Mouse (Mus musculus): ENCODE data around the gene Csrnp2. TPM values are rescaled to one million over a fixed set of nuclear protein-coding genes. Genes with fewer than 3 reads are reported as not detected.
A peak's percentile ranks its signal among the peaks of the same experiment; 100 is the strongest.

Csrnp2 gene
- total RNA-seq, 2 experiments from 2014 or later: 2.8 to 3.0 TPM

DNA sequence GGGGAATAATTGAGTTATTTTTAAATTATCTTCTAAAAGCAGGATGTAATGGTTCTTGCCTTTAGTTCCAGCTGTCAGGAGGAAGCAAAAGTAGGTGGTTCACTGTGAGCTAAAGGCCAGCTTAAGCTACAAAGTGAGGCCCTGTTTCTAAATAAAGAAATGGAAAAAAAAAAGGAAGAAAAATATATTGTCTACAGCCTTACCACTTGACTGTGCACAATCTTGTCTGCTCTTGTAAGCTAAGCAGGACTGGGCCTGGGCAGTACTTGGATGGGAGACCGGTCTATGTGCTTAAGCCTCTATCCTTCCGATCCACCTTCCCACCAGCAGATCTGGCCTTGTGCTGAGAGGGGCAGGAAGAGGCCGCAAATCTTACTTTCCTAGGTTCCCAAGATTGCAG lies 45.8 kb downstream of the Csrnp2 start:
- Histone ChIP-seq H3K27ac (no peak overlapping the region), H3K4me3 (no peak overlapping the region)
- no peak for TF ChIP-seq CTCF (IDR thresholded peaks at IDR 0.05)
- no peak for DNase-seq
- intact Hi-C loops (cut with DNase I): no loop called here

DNA sequence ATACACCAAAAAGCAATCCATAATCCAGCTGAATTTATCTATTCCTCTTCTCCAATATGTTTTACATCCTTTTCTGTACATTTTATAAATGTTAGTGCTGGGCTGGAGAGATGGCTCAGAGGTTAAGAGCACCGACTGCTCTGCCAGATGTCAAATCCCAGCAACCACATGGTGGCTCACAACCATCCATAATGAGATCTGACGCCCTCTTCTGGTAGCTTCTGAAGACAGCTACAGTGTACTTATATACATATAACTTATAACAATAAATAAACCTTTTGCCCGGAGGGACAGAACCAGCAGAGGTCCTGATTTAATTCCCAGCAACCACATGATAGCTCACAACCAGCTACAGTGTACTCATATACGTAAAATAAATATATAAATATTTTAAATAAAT lies 46.7 kb downstream of the Csrnp2 start:
- Histone ChIP-seq H3K4me3 (no peak overlapping the region), H3K27ac (no peak overlapping the region)
- no peak for DNase-seq
- intact Hi-C loops (cut with DNase I): no loop called here
- no peak for TF ChIP-seq CTCF (IDR thresholded peaks at IDR 0.05)

DNA sequence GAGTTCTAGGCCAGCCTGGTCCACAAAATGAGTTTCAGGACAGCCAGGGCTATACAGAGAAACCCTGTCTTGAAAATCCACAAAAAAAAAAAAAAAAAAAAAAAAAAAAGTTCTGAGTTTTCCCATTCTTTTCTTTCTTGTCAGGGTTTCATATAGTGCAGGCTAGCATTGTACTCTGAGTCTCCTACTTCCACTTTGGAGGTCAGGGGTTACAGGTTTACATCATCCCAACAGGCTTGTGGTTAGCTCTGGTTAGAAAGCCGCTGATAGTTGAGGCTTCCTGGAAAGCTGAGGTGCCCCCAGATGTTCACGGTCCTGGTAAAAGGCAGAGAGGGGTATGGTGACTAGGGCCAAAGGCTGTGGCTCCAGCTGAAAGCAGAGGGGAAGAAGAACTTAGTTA lies 48.4 kb downstream of the Csrnp2 start:
- intact Hi-C loops (cut with DNase I): loop anchor here (1.0 kb wide), 1 partner anchor 40 kb away; no protein-coding TSS in a partner anchor
- TF ChIP-seq CTCF (IDR thresholded peaks at IDR 0.05): no peak
- Histone ChIP-seq H3K27ac (no peak overlapping the region), H3K4me3 (no peak overlapping the region)
- DNase-seq: no peak

DNA sequence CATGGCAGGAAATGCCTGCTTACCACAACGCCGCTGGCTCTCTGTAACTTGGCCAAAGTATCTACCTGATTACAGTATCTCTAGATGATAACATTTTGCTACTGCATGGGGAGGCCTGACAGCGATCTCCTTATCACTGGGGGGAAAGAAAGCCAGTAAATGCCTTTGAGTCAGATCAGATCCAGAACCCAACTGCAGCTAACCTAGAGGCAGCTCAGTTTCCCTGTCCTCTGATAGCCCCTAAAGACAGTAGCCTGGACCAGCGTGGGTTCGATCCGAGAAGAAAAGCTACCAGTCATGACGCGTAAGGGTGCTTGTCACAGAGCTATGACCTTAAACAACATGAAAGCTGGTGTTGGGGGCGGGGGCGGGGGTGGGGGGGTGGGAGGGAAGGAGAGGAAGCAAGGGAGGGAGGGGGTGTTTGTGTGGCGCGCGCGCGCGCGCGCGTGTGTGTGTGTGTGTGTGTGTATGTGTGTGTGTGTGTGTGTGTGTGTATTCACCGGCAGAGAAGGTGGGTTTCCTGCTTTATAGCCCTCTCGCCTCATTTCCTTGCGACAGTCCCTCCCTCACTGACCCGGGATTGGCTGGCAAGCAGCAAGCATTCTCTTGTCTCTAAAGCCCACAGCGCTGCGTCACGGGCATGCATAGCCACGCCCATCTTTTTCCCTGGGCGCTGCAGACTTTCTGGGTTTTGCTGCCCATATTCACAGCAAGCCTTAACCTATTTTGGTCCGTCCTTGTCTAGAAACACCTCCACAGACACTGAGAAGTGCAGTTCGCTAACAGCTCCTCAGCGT lies 52.0 kb downstream of the Csrnp2 start:
- Histone ChIP-seq H3K4me3 (peak overlapping the region; percentile 70), H3K27ac (peak overlapping the region; percentile 88)
- intact Hi-C loops (cut with DNase I): no loop called here
- TF ChIP-seq CTCF (IDR thresholded peaks at IDR 0.05): no peak
- DNase-seq: peak; percentile 89

DNA sequence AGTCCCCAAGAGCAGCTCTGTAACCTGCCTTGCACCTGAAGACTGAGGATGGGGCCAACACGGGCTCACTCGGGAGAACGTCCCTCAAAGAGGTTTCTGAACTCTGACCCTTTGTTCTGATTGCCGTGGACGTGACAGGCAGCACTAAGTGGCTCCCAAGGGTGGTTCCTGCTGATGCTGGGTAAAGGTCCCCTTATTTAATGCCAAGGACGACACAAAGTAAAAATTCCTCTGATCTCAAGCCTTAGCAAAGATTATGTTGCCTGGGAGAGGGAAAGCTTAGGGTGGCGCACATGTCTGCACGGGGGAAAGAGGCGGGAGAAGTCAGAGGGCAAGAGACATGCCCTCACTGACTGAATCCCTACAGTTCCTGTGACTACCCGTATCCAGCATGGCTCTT lies 58.8 kb downstream of the Csrnp2 start:
- Histone ChIP-seq H3K27ac (no peak overlapping the region), H3K4me3 (no peak overlapping the region)
- no peak for DNase-seq
- intact Hi-C loops (cut with DNase I): no loop called here
- no peak for TF ChIP-seq CTCF (IDR thresholded peaks at IDR 0.05)

DNA sequence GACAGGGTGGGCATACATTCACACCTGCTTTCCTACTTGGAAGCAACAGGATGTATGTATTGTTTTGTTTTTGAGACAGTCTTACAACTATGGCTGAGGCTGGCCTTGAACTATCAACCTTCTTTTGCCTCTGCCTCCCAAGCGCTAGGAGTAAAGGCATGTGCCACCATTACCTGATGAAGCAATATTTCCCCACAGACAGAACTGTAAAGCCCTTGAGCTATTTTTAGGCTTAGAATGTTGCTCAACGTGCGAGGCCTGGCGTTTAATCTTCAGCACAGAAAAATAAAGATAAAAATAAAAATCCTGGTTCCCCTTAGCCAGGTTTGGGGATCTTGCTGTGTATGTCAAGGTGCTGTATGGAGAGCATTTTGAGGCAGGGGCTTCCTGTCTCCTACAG lies 59.2 kb downstream of the Csrnp2 start:
- TF ChIP-seq CTCF (IDR thresholded peaks at IDR 0.05): no peak
- DNase-seq: no peak
- Histone ChIP-seq H3K4me3 (no peak overlapping the region), H3K27ac (no peak overlapping the region)
- intact Hi-C loops (cut with DNase I): no loop called here

DNA sequence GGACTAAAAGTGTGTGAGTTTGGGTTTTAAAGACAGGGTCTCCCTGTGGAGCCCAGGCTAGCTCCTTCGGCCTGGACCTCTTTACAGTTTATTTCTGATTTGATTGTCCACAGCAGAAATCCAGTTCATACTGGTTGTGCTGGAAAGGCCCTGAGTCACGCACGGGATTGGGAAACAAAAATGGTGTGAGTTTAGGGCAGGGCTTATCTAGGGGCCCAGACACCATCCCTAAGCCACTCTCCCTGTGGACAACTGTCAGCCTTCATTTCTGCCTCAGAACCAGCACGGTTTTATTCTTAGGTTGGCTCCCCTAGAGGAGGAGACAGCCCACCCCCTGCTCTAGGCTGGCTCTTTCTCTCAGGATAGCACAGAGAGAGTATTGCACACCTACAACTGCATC lies 62.1 kb downstream of the Csrnp2 start:
- no peak for DNase-seq
- H3K27ac ChIP-seq: no peak overlapping the region
- intact Hi-C loops (cut with DNase I): no loop called here
- TF ChIP-seq CTCF (IDR thresholded peaks at IDR 0.05): no peak
- no peak overlapping the region for H3K4me3 ChIP-seq

DNA sequence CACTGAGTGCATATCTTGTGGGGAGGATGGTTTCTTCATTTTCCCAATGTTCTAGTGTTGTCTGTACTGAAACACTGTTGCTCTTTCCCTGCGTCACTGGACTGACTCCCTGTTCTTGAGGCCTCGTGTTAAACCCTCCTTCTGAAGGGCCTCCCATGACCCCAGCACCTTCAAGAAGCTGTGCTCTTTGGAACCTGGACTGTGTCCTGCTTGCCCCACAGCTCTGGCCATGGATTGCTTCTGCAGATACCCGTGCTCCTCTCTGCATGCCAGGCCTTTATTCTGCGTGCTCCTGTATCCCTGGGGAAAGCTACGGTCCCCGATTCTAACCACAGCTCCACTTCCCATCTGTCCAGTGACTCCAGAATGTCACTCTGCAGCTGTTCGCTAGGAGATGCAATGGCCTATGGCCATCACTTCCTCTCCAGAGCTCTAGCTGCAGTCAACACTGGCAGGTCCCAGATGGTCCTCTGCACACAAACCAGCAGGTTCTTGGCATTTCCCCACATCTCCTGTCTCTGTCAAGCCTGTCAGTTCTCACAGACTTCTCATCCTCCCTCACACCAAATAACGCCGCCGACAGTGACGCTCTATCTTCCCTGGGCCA lies 65.2 kb downstream of the Csrnp2 start:
- no peak for DNase-seq
- no peak for TF ChIP-seq CTCF (IDR thresholded peaks at IDR 0.05)
- intact Hi-C loops (cut with DNase I): no loop called here
- Histone ChIP-seq H3K27ac (no peak overlapping the region), H3K4me3 (no peak overlapping the region)

Other genes starting within 250 kb of the Csrnp2 start
- not detected for gene Tmprss12, start 214.7 kb downstream of the Csrnp2 start, total RNA-seq (2021)
- 10 to 100 TPM; 33.4 to 38.9 TPM for gene Mettl7a1, start 191.3 kb downstream of the Csrnp2 start, total RNA-seq (2021)
- gene Mettl7a3, start 160.6 kb downstream of the Csrnp2 start, total RNA-seq (2021): under 1 TPM; 0.31 to 0.54 TPM
- not detected for gene Methig1, start 142.3 kb downstream of the Csrnp2 start, total RNA-seq (2021)
- under 1 TPM; 0.36 to 0.82 TPM for gene Mettl7a2, start 142.3 kb downstream of the Csrnp2 start, total RNA-seq (2021)
- gene Higd1c, start 130.9 kb downstream of the Csrnp2 start, total RNA-seq (2021): not detected
- not detected for gene Gm5475, start 73.3 kb downstream of the Csrnp2 start, total RNA-seq (2021)
- gene Slc11a2, start 70.4 kb downstream of the Csrnp2 start, total RNA-seq (2021): 10 to 100 TPM; 38.4 to 52.0 TPM
- 1 to 10 TPM; 8.8 to 10.0 TPM for gene Letmd1, start 26.5 kb downstream of the Csrnp2 start, total RNA-seq (2021)
- gene Tfcp2, start 56.5 kb upstream of the Csrnp2 start, total RNA-seq (2021): 10 to 100 TPM; 11.6 to 12.6 TPM
- 10 to 100 TPM; 12.9 to 13.1 TPM for gene Pou6f1, start 104.5 kb upstream of the Csrnp2 start, total RNA-seq (2021)
- 10 to 100 TPM; 61.3 to 72.4 TPM for gene Dazap2, start 119.9 kb upstream of the Csrnp2 start, total RNA-seq (2021)
- 1 to 10 TPM; 1.9 to 3.5 TPM for gene Smagp, start 141.5 kb upstream of the Csrnp2 start, total RNA-seq (2021)
- gene Bin2, start 174.1 kb upstream of the Csrnp2 start, total RNA-seq (2021): under 1 TPM in 1 of 2 experiments, not detected in 1; 0.69 TPM
- not detected for gene Cela1, start 192.4 kb upstream of the Csrnp2 start, total RNA-seq (2021)
- gene Galnt6, start 233.9 kb upstream of the Csrnp2 start, total RNA-seq (2021): under 1 TPM; 0.10 to 0.14 TPM